Mouse (Mus musculus) ES-CJ7 (cell line): ENCODE results near the gene Mfn1.

Experiments used
- DNase-seq: peaks from one replicate; pipeline ENCODE4 v3.0.0; 2011; ENCODE audit warnings: low read depth, low spot score

The Mfn1 gene

DNA sequence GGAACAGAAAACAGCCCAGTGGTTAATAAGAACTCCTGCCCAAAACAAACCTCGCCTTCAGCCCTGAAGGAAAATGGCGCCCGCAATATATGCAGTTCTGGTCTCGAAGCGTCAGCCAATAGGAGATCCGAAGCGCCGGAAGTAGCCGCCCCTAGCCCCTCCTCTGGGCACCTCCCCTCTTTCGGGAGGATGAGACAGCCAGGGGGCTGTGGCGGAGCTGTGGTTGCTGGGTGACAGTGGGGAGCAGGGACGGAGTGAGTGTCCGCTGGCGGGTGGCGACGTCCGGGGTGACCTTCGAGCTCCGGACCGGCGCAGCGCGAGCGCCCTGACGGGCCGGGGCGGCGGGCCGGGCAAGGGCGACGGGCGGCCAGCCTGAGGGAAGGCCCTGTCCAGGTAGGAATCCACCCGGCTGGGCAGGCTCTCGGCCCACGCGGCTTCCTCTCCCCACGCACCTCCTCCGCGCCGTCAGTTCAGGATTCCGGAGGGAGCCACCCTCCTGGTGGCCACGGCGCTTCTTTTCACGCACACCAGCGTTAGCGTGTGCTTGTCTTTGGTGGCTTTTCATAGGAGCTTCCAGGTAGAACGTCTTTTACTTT, at the start of gene Mfn1:
Gene Mfn1, plus strand, starts transcription at position 163 of the 596 bp plus-strand sequence.
- peak; percentile 96 for DNase-seq

DNA sequence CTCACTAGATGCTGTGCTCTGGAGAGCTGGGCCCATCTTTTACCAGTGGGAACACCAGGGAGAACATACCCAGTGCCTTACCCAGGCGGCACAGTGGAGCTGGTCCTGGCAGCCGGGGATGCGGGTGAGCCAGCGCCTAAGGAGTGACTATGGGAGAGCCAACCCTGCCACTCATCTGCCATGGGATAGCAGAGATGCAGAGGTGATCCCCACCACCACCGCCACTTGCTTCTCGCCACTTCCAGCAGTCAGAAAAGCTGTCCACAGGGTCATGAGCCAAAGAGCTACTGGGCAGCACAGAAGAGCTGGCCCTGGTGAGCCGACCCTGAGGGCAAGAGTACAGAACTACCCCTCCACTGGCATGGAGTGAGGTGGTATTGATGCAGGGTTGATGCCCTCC, 49.3 kb upstream of the Mfn1 start:
- DNase-seq: no peak

DNA sequence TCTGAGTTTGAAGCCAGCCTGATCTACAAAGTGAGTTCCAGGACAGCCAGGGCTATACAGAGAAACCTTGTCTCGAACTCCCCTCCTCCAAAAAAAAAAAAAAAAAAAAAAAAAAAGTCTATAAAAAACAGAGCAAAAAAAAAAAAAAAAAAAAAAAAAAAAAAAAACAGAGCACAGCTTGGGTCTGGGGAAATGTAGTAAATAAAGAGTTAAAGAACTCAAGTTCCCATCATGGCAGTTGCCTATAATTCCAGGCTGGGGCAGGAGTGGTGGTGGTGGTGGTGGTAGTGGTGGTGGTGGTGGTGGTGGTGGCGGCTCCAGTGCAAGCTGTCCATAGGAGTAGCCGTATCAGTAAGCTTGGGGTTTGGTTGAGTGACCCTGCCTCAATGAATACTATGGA, 46.2 kb upstream of the Mfn1 start:
- no peak for DNase-seq

- no peak for DNase-seq
These were observed 42.7 kb upstream of the Mfn1 start for GRCm38 (mm10) chr3:32486543-32486942.

DNA sequence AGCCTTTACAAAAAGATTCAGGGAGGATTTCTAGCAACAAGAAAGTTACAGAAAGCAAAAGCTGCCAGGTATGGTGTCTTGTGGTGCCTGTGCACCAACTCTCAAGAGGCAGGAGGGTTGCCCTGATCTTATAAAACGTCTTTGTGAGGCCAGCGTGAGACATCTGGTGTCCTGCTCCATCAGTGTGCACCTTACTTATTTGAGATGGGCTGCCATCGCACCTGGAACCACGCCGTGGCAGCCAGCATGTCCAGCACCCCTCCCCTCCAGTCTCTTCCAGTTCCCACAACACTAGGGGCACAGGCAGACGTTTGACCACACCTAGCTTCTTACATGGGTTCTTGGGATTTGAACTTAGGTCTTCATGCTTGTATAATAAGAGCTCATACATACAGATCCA, 41.1 kb upstream of the Mfn1 start:
- DNase-seq: no peak

GRCm38 (mm10) chr3:32490076-32490927, 39.0 kb upstream of the Mfn1 start:
- no peak for DNase-seq

DNA sequence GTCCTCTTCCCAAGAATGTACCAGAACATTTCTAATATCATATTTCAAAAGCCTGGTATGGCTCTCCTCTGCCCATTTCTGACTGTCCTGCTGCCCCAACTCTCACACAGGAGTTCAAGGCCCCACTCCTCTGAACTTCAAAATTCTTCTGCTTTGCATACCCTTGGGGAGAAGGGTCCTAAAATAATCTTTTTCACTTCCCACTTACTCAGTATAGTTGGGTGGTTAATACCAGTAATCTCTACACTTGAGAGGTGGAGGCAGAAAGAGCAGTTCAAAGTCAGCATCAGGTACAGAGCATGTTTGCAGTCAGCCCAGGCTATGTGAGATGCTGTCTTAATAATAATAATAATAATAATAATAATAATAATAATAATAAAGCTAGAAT, 38.3 kb upstream of the Mfn1 start:
- no peak for DNase-seq

DNA sequence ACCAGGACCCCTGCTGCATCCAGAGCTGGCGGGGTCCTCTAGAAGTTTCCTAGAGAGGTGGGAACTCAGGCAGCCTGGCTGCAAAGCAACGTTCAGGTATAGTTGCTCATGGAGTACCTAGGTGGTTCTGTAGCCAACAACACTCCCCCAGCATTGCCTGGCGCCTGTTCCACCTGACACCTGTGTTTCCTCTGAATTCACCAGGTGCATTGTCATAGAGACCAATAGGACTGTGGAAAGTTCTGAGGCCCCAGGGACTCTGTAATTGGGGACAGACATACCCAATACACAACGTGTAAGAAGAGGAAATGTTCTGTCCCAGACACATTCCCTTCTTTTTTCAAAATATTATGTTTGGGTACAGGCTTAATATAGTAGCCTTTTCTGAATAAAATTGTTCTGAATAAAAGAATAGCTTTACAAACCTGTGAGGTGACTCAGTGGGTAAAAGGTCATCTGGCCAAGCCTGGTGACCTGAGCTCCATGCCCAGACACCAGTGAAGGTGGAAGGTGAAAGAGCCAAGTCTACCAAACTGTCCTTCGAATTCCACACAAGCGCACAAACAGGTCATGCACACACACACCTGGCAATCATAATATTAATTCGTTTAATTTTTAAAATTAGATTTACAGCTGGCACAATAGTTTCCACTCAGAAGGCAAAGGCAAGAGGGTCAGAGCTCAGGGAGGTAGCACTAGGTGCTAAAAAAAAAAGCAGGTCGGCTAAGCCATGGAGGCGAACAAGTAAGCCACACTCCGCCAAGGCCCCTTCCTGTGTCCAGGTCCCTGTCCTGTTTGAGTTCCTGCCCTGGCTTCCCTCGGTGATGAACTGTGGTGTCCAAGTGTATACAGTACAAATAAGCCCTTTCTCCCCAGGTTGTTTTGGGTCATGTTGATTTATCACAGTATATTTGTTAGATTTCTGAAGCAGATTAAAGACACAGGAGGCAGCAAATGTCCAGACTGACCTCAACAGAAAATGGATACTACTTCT, 36.9 kb upstream of the Mfn1 start, which contains the start of gene Kcnmb3:
Gene Kcnmb3, minus strand, starts transcription at position 135 of the 994 bp plus-strand sequence.
- no peak for DNase-seq

GRCm38 (mm10) chr3:32494387-32495087, 34.7 kb upstream of the Mfn1 start:
- peak; percentile 32 for DNase-seq

GRCm38 (mm10) chr3:32495088-32495770, 34.0 kb upstream of the Mfn1 start:
- no peak for DNase-seq

DNA sequence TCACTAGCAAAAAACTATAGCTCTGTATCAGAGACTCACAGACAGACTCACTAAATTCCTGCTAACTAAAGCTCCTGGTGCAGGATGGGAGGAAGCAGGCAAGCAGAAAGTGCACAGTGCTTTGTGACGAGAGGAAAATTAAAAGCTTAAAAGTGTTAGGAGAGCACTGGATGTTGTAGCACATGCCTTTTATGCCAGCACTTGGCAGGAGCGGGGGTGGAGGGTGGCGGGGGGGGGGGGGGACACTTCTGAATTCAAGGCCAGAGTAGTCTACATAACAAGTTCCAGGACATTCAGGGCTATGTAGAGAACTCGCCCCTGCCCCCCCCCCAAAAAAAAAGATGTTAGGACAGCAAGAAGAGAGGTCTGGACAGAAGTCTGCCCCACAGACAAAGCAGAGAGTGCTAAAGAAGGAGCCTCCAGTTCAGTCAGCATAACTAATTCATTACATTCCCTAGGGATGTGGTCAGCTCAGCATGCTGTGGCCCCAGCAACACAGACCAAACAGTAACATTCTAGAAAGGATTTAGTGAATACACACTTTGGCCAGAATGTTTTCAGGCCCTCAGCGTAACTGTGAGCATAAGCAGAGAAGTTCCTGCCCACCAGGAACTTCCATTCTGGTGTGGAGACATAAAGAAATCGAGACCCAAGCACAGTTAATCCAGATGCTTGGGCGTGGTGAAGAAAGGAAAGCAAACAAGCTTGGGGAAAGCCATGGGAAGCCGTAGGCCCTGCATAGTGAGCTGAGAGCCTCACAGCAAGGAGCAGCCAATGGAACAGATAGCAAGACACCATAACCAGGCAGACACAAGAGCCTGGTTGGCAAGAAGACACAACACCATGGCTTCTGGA, 33.2 kb upstream of the Mfn1 start:
- no peak for DNase-seq

- DNase-seq: no peak
These were observed 32.6 kb upstream of the Mfn1 start for GRCm38 (mm10) chr3:32496711-32497070.

DNA sequence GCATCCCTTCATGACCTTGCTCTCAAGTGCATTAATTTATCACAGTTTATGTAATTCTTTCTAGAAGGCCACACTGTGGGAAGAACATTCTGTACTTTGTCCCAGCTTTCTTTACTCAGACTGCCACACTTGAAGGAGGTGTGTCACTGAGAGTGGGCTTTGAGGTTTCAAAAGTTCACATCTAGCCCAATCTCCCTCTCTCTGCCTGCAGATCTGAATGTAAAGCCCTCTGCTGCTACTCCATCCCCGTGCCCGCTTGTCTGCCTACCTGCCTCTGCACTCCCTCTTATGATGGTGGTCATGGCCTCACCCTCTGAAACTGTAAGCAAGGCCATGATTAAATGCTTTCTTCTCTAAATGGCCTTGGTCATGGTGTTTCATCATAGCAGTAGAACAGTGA, 28.9 kb upstream of the Mfn1 start:
- DNase-seq: no peak

GRCm38 (mm10) chr3:32505841-32506240, 23.4 kb upstream of the Mfn1 start:
- DNase-seq: no peak

DNA sequence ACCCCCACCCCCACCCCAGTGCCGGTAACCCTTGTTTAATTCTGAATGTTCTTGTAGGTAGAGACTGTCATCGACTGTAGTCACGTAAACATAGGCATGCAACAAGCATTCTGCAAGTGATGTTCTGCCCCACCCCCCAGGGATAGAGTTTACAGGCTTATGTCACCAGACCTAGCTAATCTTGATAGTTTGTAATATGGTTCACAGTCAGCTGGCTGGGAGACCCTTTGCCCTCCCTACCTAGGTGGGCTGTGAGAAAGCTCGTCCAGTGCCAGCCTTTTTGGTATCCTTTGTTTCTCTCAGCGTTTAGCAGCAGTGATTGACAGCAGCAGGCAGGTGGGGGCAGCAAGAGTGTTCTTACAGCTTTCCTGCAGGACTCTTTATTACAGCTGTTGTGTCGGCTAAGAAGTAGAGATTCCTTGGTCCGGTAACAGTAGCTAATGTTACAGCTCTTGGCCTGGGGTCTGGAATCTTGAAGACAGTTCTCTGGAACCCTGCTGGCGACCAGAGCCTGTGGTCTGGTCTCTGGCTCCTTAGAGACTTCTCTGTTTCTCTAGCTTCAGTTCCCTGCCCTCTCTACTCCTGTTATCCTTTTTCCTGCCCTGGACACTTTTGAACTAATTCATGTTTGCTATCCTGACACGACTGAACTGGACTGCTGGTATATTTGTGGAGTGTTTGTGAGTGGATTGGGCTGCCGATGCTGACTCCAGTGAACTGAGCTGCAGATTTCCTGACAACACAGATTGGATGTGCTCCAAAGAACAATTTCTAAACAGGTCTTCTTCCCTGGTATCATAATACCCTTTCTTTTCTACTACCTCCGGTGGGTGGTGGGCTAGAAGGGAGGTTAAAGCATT, 22.7 kb upstream of the Mfn1 start:
- DNase-seq: no peak

DNA sequence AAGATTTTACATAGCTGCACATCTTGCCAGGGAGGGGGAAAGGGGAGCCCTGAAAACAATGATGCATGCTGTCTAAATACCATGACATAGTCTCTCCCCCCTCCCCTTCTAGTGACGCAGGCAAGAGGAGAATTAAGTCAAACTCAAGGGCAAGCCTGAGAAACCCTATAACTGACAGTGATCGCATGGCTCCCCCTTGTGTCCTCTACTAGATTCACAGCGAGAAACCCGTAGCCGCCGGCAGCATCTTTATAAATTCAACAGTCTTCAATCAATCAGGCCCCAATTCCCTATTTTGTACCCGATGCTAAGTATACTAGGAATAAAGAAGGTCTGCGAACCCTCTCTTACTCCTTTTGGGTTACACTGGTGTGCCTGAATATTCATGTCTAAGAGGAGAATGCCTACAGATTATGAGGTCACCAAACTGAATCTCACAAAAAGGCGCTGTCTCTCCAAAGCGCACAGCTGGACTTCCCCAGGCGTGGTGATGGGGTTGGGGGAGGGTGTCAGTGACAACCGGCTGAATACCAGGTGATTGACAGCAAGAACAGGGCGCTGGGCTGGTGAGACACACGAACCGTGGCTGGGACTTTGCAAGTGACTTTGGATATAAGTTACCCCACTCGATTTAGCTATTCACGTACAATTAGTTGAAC, 20.5 kb upstream of the Mfn1 start:
- DNase-seq: peak; percentile 73

- peak; percentile 90 for DNase-seq
These were observed 19.5 kb upstream of the Mfn1 start, which contains the start of gene Zfp639 for GRCm38 (mm10) chr3:32509496-32510374. Zfp639 (plus strand) TSS chr3:32510259.
